Mouse (Mus musculus): ENCODE measurements at regions not wholly inside any gene's neighbourhood (a gene's known extent, or its start where the extent isn't known, plus 50 kb on each side); places are given as distances from the start of the nearest gene placed in this dataset.

- no peaks in the 10 kb centered on the region for H3K36me3 ChIP-seq
- no peak overlapping the region for H3K4me3 ChIP-seq
- no peak overlapping the region for H3K4me2 ChIP-seq
- no peaks in the 10 kb centered on the region for H3K4me1 ChIP-seq (replicated peaks)
- H3K27me3 ChIP-seq = no peaks in the 10 kb centered on the region
- H3K9me3 ChIP-seq = no peaks in the 10 kb centered on the region
- ATAC-seq (ENCODE audit: low read depth) = no peak
- WGBS = 76% methylated on average over 2 of the region's 2 CpGs
- H3K9ac ChIP-seq = no peak overlapping the region
- no peak overlapping the region for H3K27ac ChIP-seq (replicated peaks)
Observed at GRCm38 (mm10) chr6:103366782-103367491, 143.4 kb upstream of the Chl1 start.

- no peak for ATAC-seq (ENCODE audit: low read depth)
- H3K27me3 ChIP-seq = no peaks in the 10 kb centered on the region
- H3K27ac ChIP-seq (replicated peaks) = no peak overlapping the region
- peaks cover 16% of the 10 kb centered on the region for H3K4me1 ChIP-seq (replicated peaks)
- no peak overlapping the region for H3K4me3 ChIP-seq
- no peaks in the 10 kb centered on the region for H3K36me3 ChIP-seq
- H3K4me2 ChIP-seq = no peak overlapping the region
- H3K9ac ChIP-seq = no peak overlapping the region
- H3K9me3 ChIP-seq = no peaks in the 10 kb centered on the region
- WGBS = 84% methylated on average over 7 of the region's 7 CpGs
Observed at GRCm38 (mm10) chr6:103374956-103375355, 135.4 kb upstream of the Chl1 start.

GRCm38 (mm10) chr6:103377277-103377676 lies 133.1 kb upstream of the Chl1 start:
- H3K36me3 ChIP-seq = no peaks in the 10 kb centered on the region
- no peaks in the 10 kb centered on the region for H3K27me3 ChIP-seq
- no peak overlapping the region for H3K4me3 ChIP-seq
- no peak overlapping the region for H3K9ac ChIP-seq
- H3K4me1 ChIP-seq (replicated peaks) = peaks cover 35% of the 10 kb centered on the region
- 26% methylated on average over 1 of the region's 1 CpGs for WGBS
- ATAC-seq (ENCODE audit: low read depth) = no peak
- H3K9me3 ChIP-seq = no peaks in the 10 kb centered on the region
- peak overlapping the region; percentile 63 for H3K27ac ChIP-seq (replicated peaks)
- no peak overlapping the region for H3K4me2 ChIP-seq

GRCm38 (mm10) chr6:103378047-103378446 lies 132.3 kb upstream of the Chl1 start:
- Histone ChIP-seq H3K9ac (no peak overlapping the region), H3K27me3 (no peaks in the 10 kb centered on the region), H3K4me2 (no peak overlapping the region), H3K27ac (replicated peaks) (peak overlapping the region; percentile 63), H3K4me3 (no peak overlapping the region), H3K36me3 (no peaks in the 10 kb centered on the region), H3K4me1 (replicated peaks) (peaks cover 42% of the 10 kb centered on the region), H3K9me3 (no peaks in the 10 kb centered on the region)
- ATAC-seq (ENCODE audit: low read depth) = peak; percentile 61; the same call in 1 of the 2 replicates

GRCm38 (mm10) chr6:103381030-103381429 lies 129.4 kb upstream of the Chl1 start:
- 18% methylated on average over 1 of the region's 1 CpGs for WGBS

GRCm38 (mm10) chr6:103381930-103382329 lies 128.5 kb upstream of the Chl1 start:
- WGBS = 59% methylated on average over 2 of the region's 2 CpGs
- peak overlapping the region; percentile 49 for H3K27ac ChIP-seq (replicated peaks)

More at GRCm38 (mm10) chr6:103381030-103381429, 129.4 kb upstream of the Chl1 start:
- Histone ChIP-seq H3K4me2 (no peak overlapping the region), H3K9me3 (no peaks in the 10 kb centered on the region), H3K4me3 (no peak overlapping the region), H3K27me3 (no peaks in the 10 kb centered on the region), H3K9ac (no peak overlapping the region), H3K27ac (replicated peaks) (peak overlapping the region; percentile 71), H3K4me1 (replicated peaks) (peaks cover 42% of the 10 kb centered on the region), H3K36me3 (no peaks in the 10 kb centered on the region)
- ATAC-seq (ENCODE audit: low read depth) = no peak

GRCm38 (mm10) chr6:103386591-103386990 lies 123.8 kb upstream of the Chl1 start:
- H3K9me3 ChIP-seq = no peaks in the 10 kb centered on the region
- H3K4me3 ChIP-seq = no peak overlapping the region
- no peak overlapping the region for H3K4me2 ChIP-seq
- H3K36me3 ChIP-seq = no peaks in the 10 kb centered on the region
- no peak overlapping the region for H3K9ac ChIP-seq
- H3K27ac ChIP-seq (replicated peaks) = peak overlapping the region; percentile 67
- no peaks in the 10 kb centered on the region for H3K27me3 ChIP-seq
- no peak for ATAC-seq (ENCODE audit: low read depth)
- 38% methylated on average over 4 of the region's 4 CpGs for WGBS
- H3K4me1 ChIP-seq (replicated peaks) = peaks cover 14% of the 10 kb centered on the region

More at GRCm38 (mm10) chr6:103381930-103382329, 128.5 kb upstream of the Chl1 start:
- H3K27me3 ChIP-seq = no peaks in the 10 kb centered on the region
- H3K36me3 ChIP-seq = no peaks in the 10 kb centered on the region
- H3K4me2 ChIP-seq = no peak overlapping the region
- H3K4me3 ChIP-seq = no peak overlapping the region
- no peak for ATAC-seq (ENCODE audit: low read depth)
- no peaks in the 10 kb centered on the region for H3K9me3 ChIP-seq
- H3K4me1 ChIP-seq (replicated peaks) = peaks cover 42% of the 10 kb centered on the region
- no peak overlapping the region for H3K9ac ChIP-seq

GRCm38 (mm10) chr6:103405961-103406360 lies 104.4 kb upstream of the Chl1 start:
- H3K27ac ChIP-seq (replicated peaks) = no peak overlapping the region
- no peaks in the 10 kb centered on the region for H3K27me3 ChIP-seq
- ATAC-seq (ENCODE audit: low read depth) = no peak
- H3K9ac ChIP-seq = no peak overlapping the region
- H3K4me1 ChIP-seq (replicated peaks) = no peaks in the 10 kb centered on the region
- H3K36me3 ChIP-seq = no peaks in the 10 kb centered on the region
- no peaks in the 10 kb centered on the region for H3K9me3 ChIP-seq
- no peak overlapping the region for H3K4me2 ChIP-seq
- no peak overlapping the region for H3K4me3 ChIP-seq

- no peak for ATAC-seq (ENCODE audit: low read depth)
- Histone ChIP-seq H3K4me3 (no peak overlapping the region), H3K9me3 (no peaks in the 10 kb centered on the region), H3K4me1 (replicated peaks) (no peaks in the 10 kb centered on the region), H3K27ac (replicated peaks) (no peak overlapping the region), H3K4me2 (no peak overlapping the region), H3K9ac (no peak overlapping the region), H3K36me3 (no peaks in the 10 kb centered on the region), H3K27me3 (no peaks in the 10 kb centered on the region)
- whole genome bisulfite sequencing = 71% methylated on average over 2 of the region's 2 CpGs
Observed at GRCm38 (mm10) chr6:103414888-103415287, 95.5 kb upstream of the Chl1 start.

- 0 out of 2 replicates have a peak, but pooled peaks cover 6% of the 10 kb centered on the region for H3K4me1 ChIP-seq (replicated peaks)
- H3K36me3 ChIP-seq = no peaks in the 10 kb centered on the region
- no peak overlapping the region for H3K4me3 ChIP-seq
- peak; percentile 59 for ATAC-seq (ENCODE audit: low read depth)
- 21% methylated on average over 1 of the region's 1 CpGs for WGBS
- H3K9ac ChIP-seq = no peak overlapping the region
- no peaks in the 10 kb centered on the region for H3K9me3 ChIP-seq
- no peak overlapping the region for H3K4me2 ChIP-seq
- no peak overlapping the region for H3K27ac ChIP-seq (replicated peaks)
- no peaks in the 10 kb centered on the region for H3K27me3 ChIP-seq
Observed at GRCm38 (mm10) chr6:103421013-103421933, 89.1 kb upstream of the Chl1 start.

GRCm38 (mm10) chr6:103430933-103431594 lies 79.3 kb upstream of the Chl1 start:
- Histone ChIP-seq H3K9me3 (no peaks in the 10 kb centered on the region), H3K4me2 (no peak overlapping the region), H3K4me1 (replicated peaks) (peaks cover 8% of the 10 kb centered on the region), H3K36me3 (no peaks in the 10 kb centered on the region), H3K9ac (no peak overlapping the region), H3K27me3 (no peaks in the 10 kb centered on the region), H3K27ac (replicated peaks) (peak overlapping the region; percentile 65), H3K4me3 (no peak overlapping the region)
- peak; percentile 61 for ATAC-seq (ENCODE audit: low read depth)
- WGBS = 50% methylated on average over 5 of the region's 5 CpGs

GRCm38 (mm10) chr6:103431595-103431957 lies 78.8 kb upstream of the Chl1 start:
- no peak overlapping the region for H3K9ac ChIP-seq
- no peaks in the 10 kb centered on the region for H3K27me3 ChIP-seq
- 74% methylated on average over 5 of the region's 5 CpGs for WGBS
- no peaks in the 10 kb centered on the region for H3K36me3 ChIP-seq
- H3K4me1 ChIP-seq (replicated peaks) = peaks cover 8% of the 10 kb centered on the region
- no peaks in the 10 kb centered on the region for H3K9me3 ChIP-seq
- no peak overlapping the region for H3K4me2 ChIP-seq
- H3K4me3 ChIP-seq = no peak overlapping the region
- ATAC-seq (ENCODE audit: low read depth) = no peak
- H3K27ac ChIP-seq (replicated peaks) = peak overlapping the region; percentile 65; the same call in 1 of the 2 replicates
